Mouse (Mus musculus) ES-E14 (cell line): ENCODE results near the gene Ankk1. TPM values are rescaled to one million over a fixed set of nuclear protein-coding genes. Genes with fewer than 3 reads are reported as not detected.
A peak's percentile ranks its signal among the peaks of the same experiment; 100 is the strongest.

Experiments
- DNase-seq: peaks from one replicate; pipeline ENCODE4 v3.0.0-alpha.2; 2013; ENCODE audit warnings: low read depth, low spot score
- H3K27ac ChIP-seq: 2 replicates; pipeline ENCODE4 v1.5.1; 2012; ENCODE audit warnings: low read depth, mild to moderate bottlenecking, low read length, moderate library complexity, mixed read lengths; ENCODE audit not compliant: poor library complexity, insufficient read depth, severe bottlenecking
- H3K36me3 ChIP-seq: 2 replicates; pipeline ENCODE4 v1.6.1; 2012; ENCODE audit warnings: mild to moderate bottlenecking, low read length, moderate library complexity, mixed read lengths; ENCODE audit not compliant: control insufficient read depth, poor library complexity, insufficient read depth, severe bottlenecking
- H3K4me1 ChIP-seq, 2 experiments: fragments of 150-350 bp in 1 of 2; sonication (generic) in 1 of 2; 2 replicates each; pipeline ENCODE4 v1.6.1; 2012; ENCODE audit warnings: low read length in 2 of 2, mild to moderate bottlenecking in 1 of 2, mixed read lengths in 1 of 2; ENCODE audit not compliant: control insufficient read depth in 2 of 2, insufficient read depth in 2 of 2, poor library complexity in 1 of 2
- H3K4me3 ChIP-seq, 2 experiments: fragments of 150-350 bp in 1 of 2; sonication (generic) in 1 of 2; 2 replicates each; pipeline ENCODE4 v1.5.1; 2012; ENCODE audit warnings: low read length in 2 of 2, low read depth in 1 of 2, mild to moderate bottlenecking in 1 of 2, mixed read lengths in 1 of 2; ENCODE audit not compliant: insufficient read depth in 1 of 2, poor library complexity in 1 of 2, severe bottlenecking in 1 of 2
- H3K9ac ChIP-seq: 2 replicates; pipeline ENCODE4 v1.6.1; 2012; ENCODE audit warnings: low read depth, mild to moderate bottlenecking, low read length, mixed read lengths; ENCODE audit not compliant: poor library complexity, insufficient read depth, severe bottlenecking
- H3K9me3 ChIP-seq: fragments of 150-350 bp; sonication (generic); 2 replicates; pipeline ENCODE4 v1.6.1; 2012; ENCODE audit warnings: low read depth, mild to moderate bottlenecking, low read length; ENCODE audit not compliant: control insufficient read depth, insufficient read depth
- CHD2 ChIP-seq: IDR thresholded peaks from 2 replicates; pipeline ENCODE4 v1.6.1; 2014; ENCODE audit warnings: mild to moderate bottlenecking, low read depth, low read length, inconsistent platforms
- HCFC1 ChIP-seq: IDR thresholded peaks from 2 replicates; pipeline ENCODE4 v1.6.1; 2012; ENCODE audit warnings: low read length, inconsistent platforms, borderline replicate concordance; ENCODE audit not compliant: insufficient read depth
- MAFK ChIP-seq: IDR thresholded peaks from 2 replicates; pipeline ENCODE4 v1.6.1; 2014; ENCODE audit warnings: mild to moderate bottlenecking, low read depth, low read length, inconsistent platforms; ENCODE audit not compliant: insufficient read depth
- ZC3H11A ChIP-seq: IDR thresholded peaks from 2 replicates; pipeline ENCODE4 v1.6.1; 2012; ENCODE audit warnings: low read depth, mild to moderate bottlenecking, inconsistent platforms, low read length, borderline replicate concordance
- ZNF384 ChIP-seq: IDR thresholded peaks from 2 replicates; pipeline ENCODE4 v1.6.1; 2012; ENCODE audit warnings: low read depth, low read length, inconsistent platforms
- in situ Hi-C, 2 experiments: fragments of 600-800 bp; cut with MboI; formaldehyde crosslinking; loops; one replicate each; pipeline ENCODE4 v1.15.1; 2025; ENCODE audit warnings: low sequenced_read_pairs in 2 of 2, inconsistent platforms in 1 of 2; ENCODE audit not compliant: unreplicated experiment in 2 of 2
- total RNA-seq: library from RNA; depleted of rRNA; stranded (reverse); fragments of 300-350 nt; gene quantifications from 2 replicates; pipeline ENCODE4 v1.2.3, GENCODE M21; 2012

Gene Ankk1
- total RNA-seq, 1 experiment, result 0.94 TPM

DNA sequence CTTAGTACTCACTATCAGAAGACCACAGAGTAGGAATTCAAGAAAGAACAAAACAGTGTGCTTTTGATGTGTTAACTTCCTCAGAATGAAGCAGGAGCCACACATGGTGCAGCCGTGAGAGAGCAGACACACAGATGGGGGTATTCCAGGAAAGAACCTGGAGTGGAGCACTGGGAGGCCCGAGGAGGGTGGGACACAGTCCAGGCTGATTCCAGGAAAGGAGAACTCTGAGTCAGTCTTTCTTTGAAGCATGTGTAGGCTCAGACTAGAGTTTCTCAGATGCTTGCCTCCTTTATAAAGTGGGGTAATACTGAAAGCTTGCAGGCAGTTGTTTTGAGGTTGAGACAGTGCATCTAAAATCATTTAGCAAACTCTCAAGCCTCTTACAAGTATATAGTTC, 34.6 kb downstream of the Ankk1 start:
- in situ Hi-C loops, result no loop called here
- TF ChIP-seq CHD2, result no peak
- TF ChIP-seq ZNF384, result no peak
- no peak for TF ChIP-seq ZC3H11A
- TF ChIP-seq HCFC1, result no peak
- no peak for TF ChIP-seq MAFK
- DNase-seq, result no peak
- Histone ChIP-seq H3K27ac (no peak overlapping the region), H3K4me1 (peaks cover 6 to 8% of the 10 kb centered on the region in 2 experiments; a peak in 2 of 4 replicates), H3K36me3 (no peaks in the 10 kb centered on the region), H3K9ac (no peak overlapping the region), H3K4me3 (no peak overlapping the region), H3K9me3 (no peaks in the 10 kb centered on the region)

- H3K9me3 ChIP-seq, result no peaks in the 10 kb centered on the region
- peak overlapping the region in 1 of 2 experiments; percentile 20; a peak in 1 of 4 replicates for H3K4me3 ChIP-seq
- no peaks in the 10 kb centered on the region for H3K36me3 ChIP-seq
- DNase-seq, result no peak
- peaks cover 14 to 18% of the 10 kb centered on the region in 2 experiments for H3K4me1 ChIP-seq
- in situ Hi-C loops, result no loop called here
- H3K9ac ChIP-seq, result 0 out of 2 replicates have a peak overlapping the region, but pooled peaks have one; percentile 4
- TF ChIP-seq MAFK (no peak), ZNF384 (peak; percentile 84), ZC3H11A (no peak), HCFC1 (no peak)
- H3K27ac ChIP-seq, result no peak overlapping the region
Observed at GRCm38 (mm10) chr9:49386119-49386518, 40.7 kb downstream of the Ankk1 start.

DNA sequence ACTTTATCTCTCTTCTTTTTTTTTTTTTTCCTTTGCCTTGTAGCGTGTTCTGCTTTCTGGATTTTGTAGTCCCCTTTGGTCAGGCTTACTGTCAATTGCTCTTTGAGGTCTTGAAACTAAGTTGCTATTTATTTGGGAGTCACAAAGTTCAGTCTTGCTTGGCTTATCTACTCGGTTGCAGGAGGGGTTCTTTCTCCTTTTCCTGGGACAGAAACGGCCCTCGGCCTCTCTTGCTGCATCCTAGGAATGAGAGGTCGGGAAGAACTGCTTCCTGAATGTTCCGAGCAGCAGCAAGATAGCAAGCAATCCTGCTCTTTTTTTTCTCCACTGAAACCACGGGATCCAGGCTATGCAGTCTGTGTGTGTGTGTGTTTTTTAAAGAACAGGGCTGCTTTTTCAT, 41.5 kb downstream of the Ankk1 start:
- H3K4me1 ChIP-seq, result peaks cover 14 to 18% of the 10 kb centered on the region in 2 experiments
- H3K36me3 ChIP-seq, result no peaks in the 10 kb centered on the region
- in situ Hi-C loops, result no loop called here
- no peak overlapping the region for H3K27ac ChIP-seq
- no peaks in the 10 kb centered on the region for H3K9me3 ChIP-seq
- TF ChIP-seq ZC3H11A (no peak), HCFC1 (no peak), MAFK (no peak)
- no peak for DNase-seq
- no peak overlapping the region for H3K9ac ChIP-seq
- H3K4me3 ChIP-seq, result no peak overlapping the region

DNA sequence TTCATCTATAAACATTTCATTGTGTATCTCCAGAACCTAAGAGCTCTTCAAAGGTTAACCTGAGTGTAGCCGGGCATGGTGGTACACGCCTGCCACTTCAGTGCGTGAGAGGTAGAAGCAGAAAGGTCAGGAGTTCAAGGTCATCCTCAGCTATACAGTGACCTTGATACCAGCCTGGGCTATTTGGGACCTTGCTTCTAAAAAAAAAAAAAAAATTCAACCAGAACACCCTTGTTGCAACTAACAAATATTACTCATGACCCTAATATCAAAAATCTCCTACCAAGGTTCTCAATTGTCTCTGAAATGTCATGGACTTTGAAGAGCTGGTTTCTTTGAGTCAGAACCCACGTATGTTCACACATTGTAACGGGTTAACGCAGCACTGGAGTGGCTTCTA, 42.0 kb downstream of the Ankk1 start:
- Histone ChIP-seq H3K9me3 (no peaks in the 10 kb centered on the region), H3K4me1 (peaks cover 11 to 16% of the 10 kb centered on the region in 2 experiments), H3K36me3 (no peaks in the 10 kb centered on the region), H3K27ac (no peak overlapping the region), H3K9ac (no peak overlapping the region), H3K4me3 (no peak overlapping the region)
- no peak for DNase-seq
- TF ChIP-seq ZNF384 (peak; percentile 77), HCFC1 (no peak), ZC3H11A (no peak)
- in situ Hi-C loops, result no loop called here

GRCm38 (mm10) chr9:49384041-49384440, 42.8 kb downstream of the Ankk1 start:
- TF ChIP-seq MAFK, result no peak
- no peak for TF ChIP-seq CHD2
- no peak for TF ChIP-seq HCFC1
- TF ChIP-seq ZNF384, result no peak
- TF ChIP-seq ZC3H11A, result no peak
- DNase-seq, result no peak
- no peak overlapping the region for H3K9ac ChIP-seq
- no peaks in the 10 kb centered on the region for H3K9me3 ChIP-seq
- peaks cover 9 to 11% of the 10 kb centered on the region in 2 experiments for H3K4me1 ChIP-seq
- H3K4me3 ChIP-seq, result no peak overlapping the region
- no peak overlapping the region for H3K27ac ChIP-seq
- H3K36me3 ChIP-seq, result no peaks in the 10 kb centered on the region
- in situ Hi-C loops, result no loop called here
